Mouse (Mus musculus) CH12.LX (cell line): ENCODE data around the gene Siglec1. TPM values are rescaled to one million over a fixed set of nuclear protein-coding genes. Genes with fewer than 3 reads are reported as not detected.

Experiments
- DNase-seq: peaks from one replicate; pipeline ENCODE4 v3.0.0-alpha.2; 2013; ENCODE audit errors: extremely low read depth
- H3K27ac ChIP-seq: 2 replicates; pipeline ENCODE4 v1.5.1; 2012; ENCODE audit warnings: low read depth, mild to moderate bottlenecking, control low read depth, moderate library complexity; ENCODE audit not compliant: insufficient read depth
- H3K27me3 ChIP-seq: replicated peaks from 2 replicates; pipeline ENCODE3; 2012; ENCODE audit warnings: inconsistent platforms
- H3K36me3 ChIP-seq, 2 experiments: replicated peaks in 1 of 2; 2 replicates each; pipeline versions ENCODE3 to v1.6.1; 2012; ENCODE audit warnings: inconsistent platforms in 1 of 2, low read length in 1 of 2, mild to moderate bottlenecking in 1 of 2, mixed read lengths in 1 of 2, moderate library complexity in 1 of 2; ENCODE audit not compliant: control insufficient read depth in 1 of 2, insufficient read depth in 1 of 2
- H3K4me1 ChIP-seq, 2 experiments: 2 replicates each; pipeline ENCODE4 v1.6.1; 2012; ENCODE audit warnings: inconsistent platforms in 1 of 2, moderate library complexity in 1 of 2; ENCODE audit not compliant: insufficient read depth in 2 of 2, control insufficient read depth in 1 of 2
- H3K4me2 ChIP-seq: 2 replicates; pipeline ENCODE4 v1.6.1; 2012; ENCODE audit warnings: low read depth, mild to moderate bottlenecking, control low read depth; ENCODE audit not compliant: poor library complexity, insufficient read depth, severe bottlenecking
- H3K4me3 ChIP-seq, 3 experiments: fragments of 150-350 bp in 1 of 3; sonication (generic) in 1 of 3; replicated peaks in 1 of 3; 2 replicates each; pipeline versions ENCODE3 to v1.5.1; 2011 to 2012; ENCODE audit warnings: low read depth in 2 of 3, low read length in 2 of 3, mild to moderate bottlenecking in 2 of 3, moderate library complexity in 2 of 3, control low read depth in 1 of 3, improper control_type of control experiment in 1 of 3, inconsistent platforms in 1 of 3, mixed read lengths in 1 of 3; ENCODE audit not compliant: poor library complexity in 1 of 3
- H3K79me2 ChIP-seq: replicated peaks from 2 replicates; pipeline ENCODE4 v1.6.1; 2012; ENCODE audit warnings: mild to moderate bottlenecking, moderate library complexity; ENCODE audit not compliant: control insufficient read depth, poor library complexity, insufficient read depth, severe bottlenecking; ENCODE audit errors: extremely low read depth
- H3K9ac ChIP-seq: 2 replicates; pipeline ENCODE4 v1.6.1; 2012; ENCODE audit warnings: low read depth, mild to moderate bottlenecking, control low read depth, moderate library complexity; ENCODE audit not compliant: insufficient read depth
- H3K9me3 ChIP-seq: replicated peaks from 2 replicates; pipeline ENCODE3; 2012; ENCODE audit warnings: low read length, inconsistent platforms, mixed read lengths
- CHD1 ChIP-seq: IDR thresholded peaks from 2 replicates; pipeline ENCODE4 v1.6.1; 2012; ENCODE audit warnings: low read depth, low read length, improper control_type of control experiment, inconsistent platforms
- CHD2 ChIP-seq: IDR thresholded peaks from 2 replicates; pipeline ENCODE4 v1.6.1; 2011; ENCODE audit warnings: low read length, improper control_type of control experiment
- CTCF ChIP-seq, 2 experiments: IDR thresholded peaks in 1 of 2; conservative IDR thresholded peaks in 1 of 2; 2 replicates each; pipeline ENCODE4 v1.5.1; 2011 to 2012; ENCODE audit warnings: low read depth in 2 of 2, low read length in 2 of 2, improper control_type of control experiment in 1 of 2, inconsistent platforms in 1 of 2, mild to moderate bottlenecking in 1 of 2, moderate library complexity in 1 of 2
- E2F4 ChIP-seq: IDR thresholded peaks from 2 replicates; pipeline ENCODE4 v1.6.1; 2011; ENCODE audit warnings: low read depth, low read length, improper control_type of control experiment; ENCODE audit not compliant: insufficient replicate concordance
- ELF1 ChIP-seq: IDR thresholded peaks from 2 replicates; pipeline ENCODE4 v1.6.1; 2014; ENCODE audit warnings: low read depth, mild to moderate bottlenecking, inconsistent platforms, low read length, improper control_type of control experiment
- EP300 ChIP-seq: IDR thresholded peaks from 2 replicates; pipeline ENCODE4 v1.6.1; 2011; ENCODE audit warnings: low read length, improper control_type of control experiment
- ETS1 ChIP-seq: conservative IDR thresholded peaks from 2 replicates; pipeline ENCODE4 v1.6.1; 2012; ENCODE audit warnings: low read depth, mild to moderate bottlenecking, inconsistent platforms, low read length, improper control_type of control experiment, moderate library complexity
- GABPA ChIP-seq: IDR thresholded peaks from 2 replicates; pipeline ENCODE4 v1.6.1; 2012; ENCODE audit warnings: low read depth, low read length, improper control_type of control experiment, inconsistent platforms; ENCODE audit not compliant: insufficient replicate concordance
- HCFC1 ChIP-seq: IDR thresholded peaks from 2 replicates; pipeline ENCODE4 v1.6.1; 2012; ENCODE audit warnings: low read depth, mild to moderate bottlenecking, inconsistent platforms, low read length, improper control_type of control experiment
- JUN ChIP-seq: IDR thresholded peaks from 2 replicates; pipeline ENCODE4 v1.6.1; 2011; ENCODE audit warnings: low read depth, mild to moderate bottlenecking, low read length, improper control_type of control experiment, moderate library complexity; ENCODE audit not compliant: insufficient read depth
- MAFK ChIP-seq: IDR thresholded peaks from 2 replicates; pipeline ENCODE4 v1.6.1; 2011; ENCODE audit warnings: low read length, improper control_type of control experiment; ENCODE audit not compliant: insufficient replicate concordance
- MAX ChIP-seq: IDR thresholded peaks from 2 replicates; pipeline ENCODE4 v1.6.1; 2011; ENCODE audit warnings: low read length, improper control_type of control experiment
- MYC ChIP-seq: IDR thresholded peaks from 2 replicates; pipeline ENCODE4 v1.6.1; 2011; ENCODE audit warnings: low read depth, mild to moderate bottlenecking, improper control_type of control experiment, low read length
- NRF1 ChIP-seq: IDR thresholded peaks from 2 replicates; pipeline ENCODE4 v1.6.1; 2014; ENCODE audit warnings: low read depth, mild to moderate bottlenecking, inconsistent platforms, low read length, improper control_type of control experiment, moderate library complexity
- POLR2A ChIP-seq: IDR thresholded peaks from 2 replicates; pipeline ENCODE4 v1.6.1; 2011; ENCODE audit warnings: low read depth, mild to moderate bottlenecking, improper control_type of control experiment, low read length
- RAD21 ChIP-seq: IDR thresholded peaks from 2 replicates; pipeline ENCODE4 v1.6.1; 2011; ENCODE audit warnings: low read depth, mild to moderate bottlenecking, low read length, improper control_type of control experiment, moderate library complexity
- RCOR1 ChIP-seq: conservative IDR thresholded peaks from 2 replicates; pipeline ENCODE4 v1.6.1; 2012; ENCODE audit warnings: low read depth, mild to moderate bottlenecking, inconsistent platforms, low read length, improper control_type of control experiment
- SIN3A ChIP-seq: IDR thresholded peaks from 2 replicates; pipeline ENCODE4 v1.6.1; 2012; ENCODE audit warnings: low read length, improper control_type of control experiment, inconsistent platforms
- SMC3 ChIP-seq: IDR thresholded peaks from 2 replicates; pipeline ENCODE4 v1.6.1; 2011; ENCODE audit warnings: low read depth, low read length, improper control_type of control experiment
- TBP ChIP-seq: conservative IDR thresholded peaks from 2 replicates; pipeline ENCODE4 v1.6.1; 2011; ENCODE audit warnings: low read depth, low read length, improper control_type of control experiment
- TCF12 ChIP-seq: IDR thresholded peaks from 2 replicates; pipeline ENCODE4 v1.6.1; 2014; ENCODE audit warnings: low read depth, mild to moderate bottlenecking, inconsistent platforms, low read length, improper control_type of control experiment
- UBTF ChIP-seq: IDR thresholded peaks from 2 replicates; pipeline ENCODE4 v1.6.1; 2012; ENCODE audit warnings: low read depth, mild to moderate bottlenecking, inconsistent platforms, low read length, improper control_type of control experiment, moderate library complexity
- USF1 ChIP-seq: IDR thresholded peaks from 2 replicates; pipeline ENCODE4 v1.6.1; 2014; ENCODE audit warnings: low read depth, mild to moderate bottlenecking, inconsistent platforms, low read length, improper control_type of control experiment
- USF2 ChIP-seq: conservative IDR thresholded peaks from 2 replicates; pipeline ENCODE4 v1.6.1; 2011; ENCODE audit warnings: low read depth, low read length, improper control_type of control experiment
- ZC3H11A ChIP-seq: IDR thresholded peaks from 2 replicates; pipeline ENCODE4 v1.6.1; 2012; ENCODE audit warnings: low read depth, mild to moderate bottlenecking, inconsistent platforms, low read length, improper control_type of control experiment
- ZKSCAN1 ChIP-seq: IDR thresholded peaks from 2 replicates; pipeline ENCODE4 v1.6.1; 2012; ENCODE audit warnings: low read depth, inconsistent platforms, low read length, improper control_type of control experiment, borderline replicate concordance
- ZNF384 ChIP-seq: IDR thresholded peaks from 2 replicates; pipeline ENCODE4 v1.6.1; 2012; ENCODE audit warnings: low read depth, low read length, improper control_type of control experiment, inconsistent platforms
- dilution Hi-C: fragments of 300-500 bp; cut with MboI; formaldehyde crosslinking; loops from 2 replicates; pipeline ENCODE4 v1.14.3; 2020; ENCODE audit warnings: low sequenced_read_pairs; ENCODE audit not compliant: extremely low pct_unique_long_range_greater_than_20kb, extremely low pct_ligation_motif_present
- in situ Hi-C: fragments of 300-500 bp; cut with MboI; formaldehyde crosslinking; loops from 3 replicates; pipeline ENCODE4 v1.14.3; 2019; ENCODE audit warnings: low sequenced_read_pairs, low pct_ligation_motif_present, low pct_unique_long_range_greater_than_20kb, mixed read lengths
- polyA plus RNA-seq: library from polyadenylated mRNA; unstranded; fragments of >175 nt; gene quantifications from 2 replicates; pipeline ENCODE4 v1.2.1, GENCODE M21; 2012; ENCODE audit warnings: low read depth; ENCODE audit not compliant: insufficient read length
- total RNA-seq, 2 experiments: library from RNA; depleted of rRNA; stranded (reverse); fragments of 300-350 nt in 1 of 2; fragments of >200 nt in 1 of 2; gene quantifications; 2 replicates each; pipeline ENCODE4 v1.2.3; 2012 to 2014

Gene Siglec1
- total and polyA plus RNA-seq, 3 experiments: not detected

DNA sequence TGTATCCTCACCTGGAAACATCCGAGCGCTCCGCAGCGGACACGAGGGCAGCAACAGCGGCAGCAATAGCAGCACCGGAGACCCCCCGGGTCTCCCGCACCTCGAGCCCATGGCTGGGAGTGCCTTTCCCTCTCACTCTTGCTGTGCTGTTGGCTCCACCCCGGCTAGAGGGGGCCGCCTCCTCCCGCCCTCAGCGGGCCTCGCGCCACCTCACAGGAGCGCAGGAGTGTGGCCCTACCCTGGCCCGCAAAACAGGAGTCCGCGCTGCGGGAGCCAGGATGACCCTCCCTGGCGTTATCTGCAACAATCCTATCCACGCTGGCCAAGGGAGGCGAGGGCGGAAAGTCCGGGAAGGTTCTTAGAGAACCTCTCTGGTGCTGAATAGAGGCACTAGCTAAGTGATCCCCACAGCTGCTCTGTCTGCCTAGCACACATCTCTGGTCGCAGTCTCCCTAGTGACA lies 23.1 kb downstream of the Siglec1 start, which contains the start of gene Adam33:
Gene Adam33, minus strand, starts transcription at position 411 of the 461 bp plus-strand sequence.
- no peak for DNase-seq
- no peak within 1 kb of the TSS for H3K4me3 ChIP-seq
- H3K27me3 ChIP-seq: peaks cover 3% of the 10 kb centered on the region
- no peak within 1 kb of the TSS for H3K9ac ChIP-seq
- no peaks in the 10 kb centered on the region for H3K79me2 ChIP-seq
- no peak within 1 kb of the TSS for H3K27ac ChIP-seq
- H3K4me1 ChIP-seq: peaks cover 0 to 8% of the 10 kb centered on the region in 2 experiments; a peak in 2 of 4 replicates
- H3K36me3 ChIP-seq: no peaks in the 10 kb centered on the region
- dilution Hi-C loops (no loop called here), in situ Hi-C loops (no loop called here)
- TF ChIP-seq USF1: no peak
- TF ChIP-seq HCFC1: no peak
- no peak for TF ChIP-seq CTCF (conservative IDR thresholded peaks at IDR 0.05 in 1 of 2, IDR thresholded peaks at IDR 0.05 in 1 of 2; ENCODE audit: low read depth in 2 of 2, low read length in 2 of 2)
- TF ChIP-seq NRF1: no peak
- no peak for TF ChIP-seq TCF12
- TF ChIP-seq ZC3H11A: no peak
- TF ChIP-seq RAD21: no peak
- TF ChIP-seq ELF1: no peak
- no peaks in the 10 kb centered on the region for H3K9me3 ChIP-seq
- no peak within 1 kb of the TSS for H3K4me2 ChIP-seq

DNA sequence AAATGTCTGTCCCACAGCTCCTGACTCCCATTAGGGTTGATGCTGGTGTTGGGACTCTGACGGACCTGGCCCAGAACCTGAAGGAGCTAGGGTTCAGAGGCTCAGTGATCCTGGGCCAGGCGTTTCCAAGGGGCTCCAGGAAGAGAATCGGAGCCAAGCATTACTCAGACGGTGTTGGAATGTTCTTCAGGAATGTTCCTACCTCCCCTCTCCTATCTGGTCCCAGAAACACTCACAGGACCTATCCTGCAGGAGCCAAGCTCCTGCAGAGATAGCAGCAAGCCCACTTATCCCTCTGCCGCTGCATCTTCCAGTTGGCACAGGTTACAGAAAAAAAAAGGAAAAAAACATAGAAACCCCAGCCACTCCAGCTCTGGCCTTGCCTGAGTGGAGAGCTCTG lies 25.0 kb downstream of the Siglec1 start:
- no peak for DNase-seq
- Histone ChIP-seq H3K4me3 (no peak overlapping the region), H3K79me2 (no peaks in the 10 kb centered on the region), H3K4me2 (no peak overlapping the region), H3K27ac (no peak overlapping the region), H3K4me1 (peaks cover 1 to 11% of the 10 kb centered on the region in 2 experiments), H3K9me3 (no peaks in the 10 kb centered on the region), H3K27me3 (peaks cover 3% of the 10 kb centered on the region), H3K36me3 (no peaks in the 10 kb centered on the region), H3K9ac (no peak overlapping the region)
- in situ Hi-C loops: no loop called here
- dilution Hi-C loops: no loop called here
- TF ChIP-seq USF2: no peak
- no peak for TF ChIP-seq MAX
- no peak for TF ChIP-seq E2F4
- no peak for TF ChIP-seq MYC
- TF ChIP-seq ZNF384: no peak
- no peak for TF ChIP-seq UBTF
- no peak for TF ChIP-seq TBP
- TF ChIP-seq, all 38 proteins: peak for 0

DNA sequence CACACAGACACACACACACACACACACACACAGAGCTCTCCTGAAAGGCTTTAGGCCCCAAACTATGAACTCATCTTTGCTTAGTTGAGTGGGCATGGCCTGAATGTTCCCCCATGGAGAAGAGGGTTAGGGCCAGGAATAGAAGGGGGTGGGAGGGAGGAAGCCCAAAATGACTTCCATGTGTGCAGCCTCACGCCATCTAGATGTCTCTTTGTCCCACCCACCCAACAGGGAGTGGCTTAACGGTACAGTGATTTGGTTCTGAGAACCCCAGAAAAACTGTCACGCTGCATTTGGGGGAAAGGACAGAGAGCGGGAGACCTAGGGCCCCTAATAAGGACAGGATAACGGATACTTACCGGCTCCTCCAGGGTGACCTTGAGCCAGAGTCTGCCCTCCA lies 25.8 kb downstream of the Siglec1 start:
- Histone ChIP-seq H3K27ac (no peak overlapping the region), H3K36me3 (no peaks in the 10 kb centered on the region), H3K4me2 (no peak overlapping the region), H3K27me3 (peaks cover 3% of the 10 kb centered on the region), H3K4me3 (no peak overlapping the region), H3K9me3 (no peaks in the 10 kb centered on the region), H3K79me2 (no peaks in the 10 kb centered on the region), H3K4me1 (peaks cover 4 to 19% of the 10 kb centered on the region in 2 experiments), H3K9ac (no peak overlapping the region)
- no peak for DNase-seq
- dilution Hi-C loops (no loop called here), in situ Hi-C loops (no loop called here)
- TF ChIP-seq JUN (no peak), ZKSCAN1 (no peak), HCFC1 (no peak), POLR2A (no peak), MAFK (no peak), UBTF (no peak), USF2 (no peak), SIN3A (no peak), ZC3H11A (no peak), SMC3 (no peak), ETS1 (no peak), EP300 (no peak), CHD2 (no peak), GABPA (no peak), CHD1 (no peak), ELF1 (no peak), RCOR1 (no peak), E2F4 (no peak)
- TF ChIP-seq, all 38 proteins: peak for 0
